Mouse (Mus musculus) sigmoid colon, adult 10 weeks (tissue): ENCODE measurements around the gene Hist2h3c2. TPM values are rescaled to one million over a fixed set of nuclear protein-coding genes. Genes with fewer than 3 reads are reported as not detected.

Source experiments
- polyA plus RNA-seq: library from polyadenylated mRNA; stranded (reverse); fragments of 350-450 nt; fragmentation: Illumina TruSeq; extraction: RNeasy Lipid Tissue Mini Kit (QIAGEN cat#74804); gene quantifications from one replicate; pipeline ENCODE4 v1.2.3, GENCODE M21; 2014; ENCODE audit warnings: low read depth, low replicate concordance

Hist2h3c2 gene
- 3.4 TPM for polyA plus RNA-seq

GRCm38 (mm10) chr3:96238954-96239793 is at the start of gene Hist2h3c2:
Hist2h3c2 (minus strand) TSS chr3:96239127.

GRCm38 (mm10) chr3:96269511-96270474 is 30.9 kb upstream of the Hist2h3c2 start, which contains the start of gene Hist2h2bb:
Hist2h2bb (plus strand) TSS chr3:96269752.

DNA sequence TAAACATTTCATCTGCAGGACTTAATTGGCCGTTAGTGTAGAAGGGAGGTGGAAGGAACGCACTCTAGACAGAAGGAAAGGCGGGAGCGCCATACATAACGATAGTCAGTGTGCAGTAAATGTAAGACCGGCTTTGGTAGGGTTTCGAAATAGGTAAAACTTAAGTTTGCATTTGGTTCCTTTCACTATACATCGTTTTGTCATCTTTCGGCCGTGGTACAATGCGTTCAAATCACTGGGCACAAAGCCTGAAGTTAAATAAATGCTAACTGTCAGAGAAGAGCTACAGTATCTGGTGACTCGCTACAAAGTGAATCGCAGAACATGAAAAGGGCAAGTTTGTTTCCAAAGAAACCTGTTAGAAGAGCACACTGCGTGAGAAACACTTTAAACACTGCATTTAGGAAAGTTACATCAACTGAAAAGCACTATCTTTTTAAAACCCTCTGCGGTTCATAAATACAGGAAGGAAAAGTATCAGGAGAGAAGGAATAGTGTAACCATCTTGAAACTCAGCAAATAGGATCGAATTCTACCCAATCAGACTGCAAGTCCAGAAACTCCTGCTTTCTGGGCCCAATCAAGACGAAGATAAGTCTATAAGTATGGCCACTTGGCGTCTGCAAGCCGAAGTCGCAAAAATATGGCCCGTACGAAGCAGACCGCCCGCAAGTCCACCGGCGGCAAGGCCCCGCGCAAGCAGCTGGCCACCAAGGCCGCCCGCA is 29.3 kb upstream of the Hist2h3c2 start, which contains the start of gene Hist2h3b:
Hist2h3b (plus strand) TSS at position 604 of the 725 bp plus-strand sequence.

GRCm38 (mm10) chr3:96262979-96263550 is 24.1 kb upstream of the Hist2h3c2 start, which contains the start of gene Hist2h4:
Hist2h4 (minus strand) TSS chr3:96263311.

GRCm38 (mm10) chr3:96246427-96246856 is 7.5 kb upstream of the Hist2h3c2 start, which contains the start of gene Hist2h3c1:
Hist2h3c1 (plus strand) TSS chr3:96246685.

DNA sequence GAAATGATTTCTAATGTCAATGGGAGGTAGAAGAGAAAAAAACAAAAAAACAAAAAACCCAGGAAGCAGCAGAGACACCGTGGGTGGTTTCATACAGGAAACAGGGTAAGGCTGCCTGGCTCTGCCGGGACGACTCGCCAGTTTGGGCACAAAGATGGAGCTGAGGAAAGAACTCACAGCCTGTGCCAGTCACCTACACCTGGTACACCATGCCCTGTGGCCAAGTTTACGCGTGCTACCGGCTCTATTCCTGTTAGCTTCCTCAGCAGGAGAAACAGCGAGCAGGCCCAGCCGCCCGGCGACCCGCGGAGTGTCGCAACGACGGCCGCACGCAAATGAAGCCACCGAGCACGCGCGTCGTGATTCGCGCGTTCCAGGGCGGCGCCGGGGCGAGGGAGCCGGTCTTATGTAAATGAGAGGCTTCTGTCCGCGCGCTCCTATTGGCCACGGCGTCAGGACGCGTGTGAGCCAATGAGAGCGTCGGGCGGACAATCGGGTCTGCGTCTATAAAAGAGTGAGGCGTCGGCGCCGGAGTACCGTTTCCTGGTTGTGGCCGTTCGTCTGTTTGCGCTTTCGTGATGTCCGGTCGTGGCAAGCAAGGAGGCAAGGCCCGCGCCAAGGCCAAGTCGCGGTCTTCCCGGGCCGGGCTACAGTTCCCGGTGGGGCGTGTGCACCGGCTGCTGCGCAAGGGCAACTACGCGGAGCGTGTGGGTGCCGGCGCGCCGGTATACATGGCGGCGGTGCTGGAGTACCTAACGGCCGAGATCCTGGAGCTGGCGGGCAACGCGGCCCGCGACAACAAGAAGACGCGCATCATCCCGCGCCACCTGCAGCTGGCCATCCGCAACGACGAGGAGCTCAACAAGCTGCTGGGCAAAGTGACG is 6.3 kb upstream of the Hist2h3c2 start, which contains the start of gene Hist2h2aa1:
Hist2h2aa1 (plus strand) TSS at position 495 of the 884 bp plus-strand sequence.

DNA sequence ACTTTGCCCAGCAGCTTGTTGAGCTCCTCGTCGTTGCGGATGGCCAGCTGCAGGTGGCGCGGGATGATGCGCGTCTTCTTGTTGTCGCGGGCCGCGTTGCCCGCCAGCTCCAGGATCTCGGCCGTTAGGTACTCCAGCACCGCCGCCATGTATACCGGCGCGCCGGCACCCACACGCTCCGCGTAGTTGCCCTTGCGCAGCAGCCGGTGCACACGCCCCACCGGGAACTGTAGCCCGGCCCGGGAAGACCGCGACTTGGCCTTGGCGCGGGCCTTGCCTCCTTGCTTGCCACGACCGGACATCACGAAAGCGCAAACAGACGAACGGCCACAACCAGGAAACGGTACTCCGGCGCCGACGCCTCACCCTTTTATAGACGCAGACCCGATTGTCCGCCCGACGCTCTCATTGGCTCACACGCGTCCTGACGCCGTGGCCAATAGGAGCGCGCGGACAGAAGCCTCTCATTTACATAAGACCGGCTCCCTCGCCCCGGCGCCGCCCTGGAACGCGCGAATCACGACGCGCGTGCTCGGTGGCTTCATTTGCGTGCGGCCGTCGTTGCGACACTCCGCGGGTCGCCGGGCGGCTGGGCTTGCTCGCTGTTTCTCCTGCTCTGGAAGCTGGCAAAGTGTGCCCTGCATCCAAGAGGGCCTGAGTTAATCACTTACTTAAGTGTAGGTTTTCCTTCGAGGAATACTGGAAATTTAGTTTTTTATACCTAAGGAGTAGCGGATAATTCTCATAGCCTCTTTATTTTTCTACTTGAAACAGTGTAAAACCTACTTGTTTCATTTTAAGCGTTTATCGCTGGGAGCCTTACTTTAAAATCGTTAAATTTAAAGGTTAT is 1.2 kb upstream of the Hist2h3c2 start, which contains the start of gene Hist2h2aa2:
Hist2h2aa2 (minus strand) TSS at position 328 of the 850 bp plus-strand sequence.

DNA sequence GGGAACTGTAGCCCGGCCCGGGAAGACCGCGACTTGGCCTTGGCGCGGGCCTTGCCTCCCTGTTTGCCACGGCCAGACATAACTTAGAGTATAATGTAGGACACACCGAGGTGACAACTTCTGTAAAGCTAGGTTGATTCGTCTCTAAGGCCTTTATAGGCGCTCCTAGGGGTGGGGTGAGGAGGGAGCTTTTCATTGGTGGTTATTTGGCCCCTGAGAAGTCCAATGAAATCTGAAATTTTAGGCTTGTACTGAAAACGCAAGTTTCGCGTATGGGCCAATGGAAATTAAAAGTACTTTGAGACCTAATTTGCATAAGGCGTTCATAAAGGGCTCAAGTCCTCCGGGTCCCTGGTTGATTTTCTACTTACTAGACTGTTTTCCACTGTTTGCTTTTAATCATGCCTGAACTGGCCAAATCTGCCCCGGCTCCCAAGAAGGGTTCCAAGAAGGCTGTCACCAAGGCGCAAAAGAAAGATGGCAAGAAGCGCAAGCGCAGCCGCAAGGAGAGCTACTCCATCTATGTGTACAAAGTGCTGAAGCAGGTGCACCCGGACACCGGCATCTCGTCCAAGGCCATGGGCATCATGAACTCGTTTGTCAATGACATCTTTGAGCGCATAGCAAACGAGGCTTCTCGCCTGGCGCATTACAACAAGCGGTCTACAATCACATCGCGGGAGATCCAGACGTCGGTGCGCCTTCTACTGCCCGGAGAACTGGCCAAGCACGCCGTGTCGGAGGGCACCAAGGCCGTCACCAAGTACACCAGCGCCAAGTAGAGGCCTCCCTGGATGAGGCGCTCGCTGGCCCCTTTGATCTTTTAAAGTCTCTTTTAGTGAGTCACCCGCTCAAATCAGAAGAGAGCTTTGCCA is 17.9 kb downstream of the Hist2h3c2 start, which contains the start of the genes Hist2h2ac and Hist2h2be:
Hist2h2ac (minus strand) TSS at position 116 of the 875 bp plus-strand sequence.
Hist2h2be (plus strand) TSS at position 355 of the 875 bp plus-strand sequence.

DNA sequence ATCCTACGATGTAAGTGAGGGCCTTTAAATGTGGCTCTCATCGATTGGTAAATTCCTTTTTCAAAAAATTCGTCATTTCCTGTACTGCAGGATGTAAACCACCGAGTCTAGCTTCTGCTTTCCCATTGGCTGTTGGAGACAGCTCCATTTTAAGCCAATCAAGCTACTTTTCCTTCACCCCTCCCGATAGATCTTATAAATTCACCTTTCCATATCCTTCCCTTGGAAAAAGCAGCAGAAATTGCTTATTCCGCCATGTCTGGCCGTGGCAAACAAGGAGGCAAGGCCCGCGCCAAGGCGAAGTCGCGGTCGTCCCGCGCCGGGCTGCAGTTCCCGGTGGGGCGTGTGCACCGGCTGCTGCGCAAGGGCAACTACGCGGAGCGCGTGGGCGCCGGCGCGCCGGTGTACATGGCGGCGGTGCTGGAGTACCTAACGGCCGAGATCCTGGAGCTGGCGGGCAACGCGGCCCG is 19.2 kb downstream of the Hist2h3c2 start, which contains the start of the genes Bola1 and Hist2h2ab:
Bola1 (minus strand) TSS at position 49 of the 470 bp plus-strand sequence.
Hist2h2ab (plus strand) TSS at position 205 of the 470 bp plus-strand sequence.

Other genes starting within 250 kb of the Hist2h3c2 start
- 7.5 TPM for gene Plekho1, start 243.1 kb downstream of the Hist2h3c2 start, polyA plus RNA-seq
- 59.9 TPM for gene Vps45, start 180.7 kb downstream of the Hist2h3c2 start, polyA plus RNA-seq
- 23.3 TPM for gene Otud7b, start 134.6 kb downstream of the Hist2h3c2 start, polyA plus RNA-seq
- gene Mtmr11, start 77.1 kb downstream of the Hist2h3c2 start, polyA plus RNA-seq, result 27.1 TPM
- 12.5 TPM for gene Sf3b4, start 66.8 kb downstream of the Hist2h3c2 start, polyA plus RNA-seq
- gene Sv2a, start 58.0 kb downstream of the Hist2h3c2 start, polyA plus RNA-seq, result 0.85 TPM
- gene Bola1, start 19.4 kb downstream of the Hist2h3c2 start, polyA plus RNA-seq, result 1.4 TPM
- not detected for gene Hist2h2ab, start 19.3 kb downstream of the Hist2h3c2 start, polyA plus RNA-seq
- not detected for gene Hist2h2ac, start 18.2 kb downstream of the Hist2h3c2 start, polyA plus RNA-seq
- gene Hist2h2be, start 18.0 kb downstream of the Hist2h3c2 start, polyA plus RNA-seq, result 20.6 TPM
- not detected for gene Hist2h2aa2, start 1.1 kb upstream of the Hist2h3c2 start, polyA plus RNA-seq
- gene Hist2h2aa1, start 6.4 kb upstream of the Hist2h3c2 start, polyA plus RNA-seq, result not detected
- 65.9 TPM for gene Hist2h3c1, start 7.6 kb upstream of the Hist2h3c2 start, polyA plus RNA-seq
- 1.8 TPM for gene Hist2h4, start 24.2 kb upstream of the Hist2h3c2 start, polyA plus RNA-seq
- gene Hist2h3b, start 29.5 kb upstream of the Hist2h3c2 start, polyA plus RNA-seq, result not detected
- gene Hist2h2bb, start 30.6 kb upstream of the Hist2h3c2 start, polyA plus RNA-seq, result not detected
- 1.2 TPM for gene Fcgr1, start 54.8 kb upstream of the Hist2h3c2 start, polyA plus RNA-seq
- not detected for gene BC107364, start 213.2 kb upstream of the Hist2h3c2 start, polyA plus RNA-seq